Mouse (Mus musculus): ENCODE data around the gene Cmah. TPM values are rescaled to one million over a fixed set of nuclear protein-coding genes. Genes with fewer than 3 reads are reported as not detected.

Cmah gene
- total RNA-seq (2021), result 2.7 TPM in 2 replicates
- long read RNA-seq, partial matches to known transcripts, result 7 of 43 reads
- long read RNA-seq, other reads (novel, unspliced or antisense), result 36 of 43 reads

DNA sequence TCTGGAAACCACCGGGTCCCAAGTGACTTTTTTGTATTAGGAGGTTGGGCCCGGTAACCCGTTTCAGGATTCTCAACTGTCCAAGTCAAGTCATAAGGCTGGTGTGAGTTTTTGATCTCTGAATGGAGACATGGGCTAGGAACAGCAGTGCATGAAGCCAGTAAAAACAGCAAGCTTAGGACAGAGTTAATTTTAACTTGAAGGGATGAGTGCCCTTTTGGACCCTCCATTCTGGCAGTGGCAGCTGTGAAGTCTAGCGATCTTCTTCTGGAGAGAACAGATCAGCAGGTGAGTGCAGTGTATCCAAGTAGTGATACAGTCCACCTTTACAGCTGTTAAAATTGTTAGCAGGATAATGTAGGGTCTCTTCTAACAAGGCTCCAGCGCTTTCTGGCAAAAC lies at the start of gene Cmah:
Gene Cmah, plus strand, starts transcription at position 204 of the 400 bp plus-strand sequence.
- DNase-seq, result no peak

DNA sequence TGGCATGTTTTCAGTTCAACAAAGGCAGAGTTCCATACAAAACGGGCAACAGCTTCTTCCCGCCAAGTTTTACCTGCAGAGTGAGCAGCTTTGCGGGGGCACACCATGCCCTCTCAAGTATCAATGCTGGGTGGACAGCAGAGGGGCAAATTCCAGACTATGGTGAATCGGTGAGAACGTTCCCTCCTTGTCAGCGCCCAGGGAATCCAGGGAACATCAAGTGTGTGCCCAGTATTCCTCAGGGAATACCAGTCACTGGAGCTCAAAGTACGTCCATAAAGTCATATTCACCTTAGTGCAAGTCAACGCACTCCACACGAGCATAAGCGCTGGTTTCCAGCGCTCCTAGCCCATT lies 47.8 kb upstream of the Cmah start:
- DNase-seq, result no peak

DNA sequence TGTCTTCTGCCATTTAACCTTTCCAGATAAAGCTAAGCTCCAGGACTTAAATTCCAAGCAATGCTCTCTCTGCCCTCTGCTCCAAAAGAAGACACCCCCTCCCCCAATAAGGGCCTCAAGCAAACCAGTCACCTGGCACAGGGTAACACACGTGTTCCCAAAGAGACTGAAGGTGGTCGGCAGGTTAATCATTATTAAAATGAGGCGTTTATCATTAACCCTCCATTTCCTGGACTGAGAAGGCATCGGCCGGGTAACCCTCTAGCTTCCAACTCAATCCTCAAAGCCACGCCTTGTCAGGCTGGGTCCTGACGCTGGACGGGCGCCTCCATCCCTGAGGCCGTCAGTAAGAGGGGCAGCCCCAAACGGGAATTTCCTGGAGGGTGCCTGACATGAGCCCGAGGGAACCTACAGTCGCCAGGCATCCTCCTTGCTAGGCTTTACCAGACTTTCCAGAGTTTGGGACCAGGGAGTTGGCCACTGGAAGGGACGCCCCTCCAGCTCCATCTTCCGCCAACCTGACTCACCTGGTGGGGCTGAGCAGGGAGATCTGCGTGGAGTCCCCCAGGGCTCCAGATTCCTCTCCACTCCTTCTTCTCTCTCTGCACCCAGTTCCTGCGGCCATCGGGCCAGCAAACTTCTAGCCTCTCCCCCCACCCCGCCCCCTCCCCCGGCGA lies 47.3 kb upstream of the Cmah start:
- peak; percentile 21 for DNase-seq

DNA sequence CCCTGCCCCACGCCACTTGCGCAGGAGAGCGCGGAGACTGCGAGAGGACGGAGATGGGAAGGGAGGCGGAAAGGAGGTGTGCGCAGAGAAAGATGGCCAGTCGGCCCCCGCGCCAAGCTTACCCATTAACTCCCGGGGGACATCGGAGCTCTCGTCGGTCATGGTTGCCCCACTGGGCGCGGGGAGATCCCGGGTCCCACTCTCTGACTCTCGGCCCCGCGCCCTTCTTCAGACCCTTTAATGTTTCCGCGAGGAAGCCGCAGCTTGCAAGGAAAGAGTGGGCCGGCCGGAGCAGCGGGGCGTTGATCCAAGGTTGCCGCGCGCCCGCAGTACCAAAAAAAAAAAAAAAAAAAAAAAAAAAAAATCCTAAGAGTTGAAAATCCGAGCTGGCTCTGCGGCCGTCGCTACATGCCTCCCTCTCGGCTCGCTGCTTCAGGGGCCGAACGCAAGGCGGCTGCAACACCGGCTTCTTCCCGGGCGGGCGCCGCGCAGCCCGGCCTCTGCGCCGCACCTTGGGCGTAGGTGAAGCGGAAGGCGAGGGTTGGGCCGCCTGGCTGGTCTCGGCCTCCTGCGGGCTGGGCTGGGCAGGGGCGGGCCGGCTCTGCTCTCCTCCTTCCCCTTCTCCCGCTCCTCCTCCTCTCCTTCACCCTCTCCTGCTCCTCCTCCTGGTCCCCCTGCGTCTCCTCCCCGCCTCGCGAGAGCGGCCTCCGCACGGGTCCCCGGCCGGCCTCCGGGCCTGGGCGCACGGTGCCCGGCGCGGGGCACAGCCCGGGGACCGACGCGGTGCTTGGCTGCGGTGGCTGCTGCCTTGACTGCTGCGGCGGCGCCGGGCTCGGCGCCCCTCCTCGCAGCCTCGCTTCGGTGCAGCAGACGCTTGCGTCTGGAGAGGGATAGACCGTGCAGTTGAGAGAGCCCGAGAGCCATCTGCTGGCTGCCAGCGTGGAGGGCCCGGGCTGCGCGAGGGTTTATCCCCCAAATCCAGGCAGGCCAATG lies 46.5 kb upstream of the Cmah start, which contains the start of gene Carmil1:
Gene Carmil1, minus strand, starts transcription at position 357 of the 993 bp plus-strand sequence.
- DNase-seq, result peak; percentile 85

DNA sequence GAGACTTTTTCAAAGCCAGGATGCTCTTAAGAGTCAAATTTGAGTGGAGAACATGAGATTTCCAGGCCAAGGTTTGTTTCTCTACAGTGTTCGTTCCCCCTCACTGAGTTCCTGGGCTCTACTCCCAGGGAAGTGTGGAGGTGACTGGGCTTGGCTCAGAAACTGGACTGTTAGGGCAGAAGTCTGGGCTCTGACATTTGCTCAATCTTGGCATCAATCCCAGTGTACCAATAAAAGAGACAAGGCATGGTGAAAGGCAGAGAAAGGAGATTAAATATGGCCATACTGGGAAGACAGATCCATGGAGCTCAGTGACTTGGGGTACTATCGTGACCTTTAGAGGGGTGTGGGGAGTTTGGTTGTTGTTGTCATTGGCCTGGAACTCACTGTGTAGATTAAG lies 39.8 kb upstream of the Cmah start:
- DNase-seq, result no peak

DNA sequence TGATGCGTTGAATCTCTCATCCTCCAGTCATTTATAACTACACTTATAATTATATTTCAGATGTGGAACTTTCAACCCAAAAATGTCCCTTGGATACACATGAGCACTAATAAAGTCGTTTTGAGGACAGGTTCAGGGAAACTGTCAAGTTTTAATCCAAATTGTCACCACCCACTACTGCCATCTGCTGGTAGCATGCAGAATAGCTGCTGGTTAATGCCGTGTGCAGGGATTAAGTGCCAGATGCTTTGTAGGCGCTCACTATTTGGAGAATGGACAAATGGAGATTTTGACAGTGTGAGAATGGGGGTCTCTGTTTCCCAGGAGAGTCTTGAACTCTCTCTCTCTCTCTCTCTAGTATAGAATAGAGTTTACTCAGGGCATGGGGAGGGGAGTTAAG lies 30.0 kb upstream of the Cmah start:
- peak; percentile 41 for DNase-seq

DNA sequence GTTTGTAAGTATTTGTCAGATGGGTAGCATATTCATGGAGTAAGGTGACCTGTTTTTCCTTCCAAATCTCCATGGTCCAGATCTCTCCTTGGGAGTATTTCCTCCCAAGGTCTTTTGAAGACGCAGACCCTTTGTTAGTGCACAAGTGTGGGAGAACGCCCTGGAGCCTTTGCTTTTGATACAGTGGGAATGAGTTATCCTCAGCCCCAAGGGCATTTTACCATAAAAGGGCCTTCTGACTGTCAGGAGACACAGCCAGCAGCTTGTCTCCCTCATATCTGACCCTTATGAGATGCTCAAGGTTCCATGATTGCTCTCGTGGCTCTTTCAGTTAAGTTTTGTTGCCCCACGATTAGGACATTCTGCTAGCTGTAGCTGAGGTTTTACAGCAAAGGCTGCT lies 21.7 kb upstream of the Cmah start:
- DNase-seq, result no peak

DNA sequence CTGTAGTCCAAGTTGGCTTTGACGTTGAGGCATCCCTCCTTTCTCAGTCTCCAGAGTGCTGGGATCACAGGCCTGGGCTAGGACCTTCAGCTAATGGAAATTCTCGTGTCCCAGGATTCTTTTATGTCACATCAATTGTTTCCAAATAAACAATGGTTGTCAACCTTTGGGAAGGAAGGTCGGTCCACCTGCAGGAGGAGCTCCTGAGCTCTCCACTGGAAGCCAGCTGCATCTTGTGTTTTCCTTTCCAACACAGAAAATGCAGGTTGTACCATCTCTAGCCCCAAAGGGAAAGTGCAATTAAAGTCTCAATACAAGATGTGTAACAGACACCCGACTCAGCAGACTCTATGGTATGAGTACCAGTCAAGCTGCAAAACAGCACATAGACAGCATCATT lies 21.0 kb upstream of the Cmah start:
- DNase-seq, result no peak

DNA sequence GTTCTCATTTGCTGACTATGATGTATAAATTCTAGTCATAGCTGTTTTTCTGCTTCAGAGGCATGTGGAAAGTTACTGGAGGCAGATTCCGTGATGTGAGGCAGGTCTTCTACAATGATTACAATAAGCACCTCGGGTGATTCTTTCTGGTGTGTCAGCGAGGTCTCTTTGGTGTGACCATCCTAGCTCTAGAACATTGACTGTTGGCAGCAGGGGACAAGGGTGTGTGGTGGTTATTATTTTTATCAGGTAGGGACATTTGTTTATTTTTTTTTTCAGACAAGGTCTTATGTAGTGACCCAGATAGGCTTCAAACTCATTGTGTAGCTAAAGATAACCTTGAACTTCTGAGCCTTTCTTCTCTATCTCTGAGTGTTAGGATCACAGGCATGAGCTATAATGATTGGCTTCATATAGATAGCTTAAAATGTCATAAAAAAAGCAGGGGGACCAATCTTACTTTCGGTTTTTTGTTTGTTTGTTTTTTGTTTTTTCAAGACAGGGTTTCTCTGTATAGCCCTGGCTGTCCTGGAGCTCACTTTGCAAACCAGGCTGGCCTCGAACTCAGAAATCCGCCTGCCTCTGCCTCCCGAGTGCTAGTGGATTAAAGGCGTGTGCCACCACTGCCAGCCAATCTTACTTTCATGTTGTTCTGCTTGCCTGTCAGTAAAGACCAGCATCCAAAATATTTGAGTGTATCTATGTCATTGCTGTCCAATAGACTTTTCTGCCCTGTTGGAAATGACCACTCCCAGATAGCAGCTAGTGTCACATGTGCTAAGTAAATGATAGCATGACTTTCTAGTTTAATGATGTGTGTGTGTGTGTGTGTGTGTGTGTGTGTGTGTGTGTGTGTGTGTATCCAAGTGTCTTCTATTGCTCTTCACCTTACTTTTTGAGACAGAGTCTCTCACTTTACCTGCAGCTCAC lies 15.9 kb upstream of the Cmah start:
- no peak for DNase-seq

DNA sequence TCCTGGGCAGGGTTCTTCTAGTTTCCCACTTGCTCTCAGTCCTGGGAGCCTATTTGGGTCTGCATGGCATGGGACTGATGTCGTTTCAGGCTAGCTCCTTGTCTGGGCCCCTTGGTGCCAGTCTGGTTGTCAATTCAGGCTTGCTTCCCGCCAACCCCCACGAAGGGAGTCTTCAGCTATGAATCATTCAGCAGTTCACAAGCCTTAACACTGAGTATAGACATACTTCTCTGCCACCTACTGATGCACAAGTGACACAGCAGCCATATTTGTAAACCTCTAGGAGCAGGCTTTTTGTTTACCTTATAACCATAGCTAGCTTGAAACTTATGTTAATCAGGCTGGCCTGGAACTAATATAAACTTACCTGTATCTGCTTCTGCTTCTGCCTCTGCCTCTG lies 10.6 kb upstream of the Cmah start:
- no peak for DNase-seq

DNA sequence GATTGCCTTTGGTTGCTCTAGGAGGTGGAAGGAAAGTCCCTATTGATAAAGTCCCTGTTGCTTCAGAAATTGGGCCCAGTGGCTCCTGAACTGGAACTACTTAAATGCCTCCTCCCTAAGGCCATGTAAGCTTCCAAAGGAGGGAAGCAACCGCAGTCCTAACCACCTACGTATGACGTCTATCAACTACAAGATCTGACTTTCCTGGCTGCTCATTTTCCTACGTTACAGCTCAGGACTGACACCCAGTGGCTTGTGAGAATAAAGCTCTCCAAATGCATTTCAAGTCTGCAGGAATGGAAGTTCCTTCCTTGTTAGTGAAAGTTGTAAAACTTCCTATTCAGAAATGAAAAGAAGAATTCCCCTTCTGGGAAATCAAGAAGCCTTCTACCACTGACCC lies 8.6 kb upstream of the Cmah start:
- peak; percentile 15 for DNase-seq

DNA sequence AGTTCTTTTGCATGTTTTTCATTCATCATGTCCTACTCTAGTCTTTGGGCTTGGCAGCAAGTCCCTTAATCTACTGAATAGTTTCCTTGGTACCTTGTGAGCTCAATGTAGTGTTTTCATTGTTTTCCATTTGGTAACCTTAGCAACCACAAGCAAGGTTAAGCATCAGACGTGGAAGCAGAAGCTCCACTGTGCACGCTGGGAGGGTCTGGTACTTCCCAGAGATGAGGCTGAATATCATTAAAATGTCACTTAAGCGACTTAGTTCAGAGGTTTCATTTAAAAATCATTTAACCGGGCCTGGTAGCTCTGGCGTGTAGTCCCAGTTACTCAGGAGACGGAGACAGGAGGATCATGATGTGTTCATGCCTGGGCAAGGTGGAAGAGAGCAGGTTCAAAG lies 5.9 kb upstream of the Cmah start:
- no peak for DNase-seq

DNA sequence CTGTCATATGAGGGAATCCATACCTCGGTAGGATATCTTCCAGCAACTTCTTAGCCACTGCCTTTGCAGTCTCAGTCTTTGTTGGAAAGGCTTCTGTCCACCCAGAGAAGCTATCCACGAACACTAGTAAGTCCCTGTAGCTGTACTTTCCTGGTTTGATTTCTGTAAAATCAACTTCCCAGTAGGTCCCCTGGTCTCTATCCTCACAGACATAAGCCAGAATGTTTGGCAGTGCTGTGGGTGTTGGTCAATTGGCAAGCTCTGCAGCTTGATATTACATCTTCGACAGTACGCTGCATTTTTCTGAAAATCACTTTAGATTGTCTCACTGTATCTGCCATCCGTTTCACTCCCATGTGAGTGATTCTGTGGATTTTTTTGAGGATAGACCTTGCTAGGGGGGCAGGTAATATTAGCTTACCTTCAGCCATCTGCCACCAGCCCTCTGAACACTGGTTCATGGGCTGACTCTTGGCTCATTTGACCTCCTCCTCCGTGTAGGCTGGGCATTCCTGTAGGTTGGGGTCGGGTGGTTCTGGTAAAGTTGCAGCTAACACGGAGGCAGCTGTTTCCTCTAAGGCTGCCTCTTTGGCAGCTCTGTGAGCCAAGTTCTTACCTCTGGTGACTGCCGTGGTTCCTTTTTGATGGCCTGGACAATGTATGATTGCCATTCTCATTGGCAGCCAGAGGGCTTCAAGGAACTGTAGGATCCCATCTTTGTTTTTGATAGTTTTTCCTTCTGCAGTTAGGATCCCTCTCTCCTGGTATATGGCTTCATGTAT lies 1.0 kb downstream of the Cmah start:
- no peak for DNase-seq

DNA sequence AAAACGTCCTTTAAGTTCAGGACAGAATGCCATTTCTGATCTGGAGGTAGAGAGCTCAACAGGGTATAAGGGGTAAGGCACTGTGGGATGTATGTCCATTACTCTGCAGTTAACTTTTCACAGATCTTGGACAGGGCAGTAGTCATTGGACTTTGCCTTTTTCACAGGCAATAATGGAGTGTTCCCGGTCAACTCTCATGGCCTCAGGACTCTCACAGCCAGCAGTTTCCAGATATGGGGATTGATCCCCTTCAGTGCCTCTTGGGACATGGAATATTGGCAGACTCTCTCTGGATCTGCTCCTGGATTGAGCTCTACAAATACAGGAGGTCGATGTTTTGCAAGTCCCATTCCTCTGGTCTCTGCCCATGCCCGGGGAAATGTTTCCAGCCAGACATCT lies 2.9 kb downstream of the Cmah start:
- DNase-seq, result no peak

DNA sequence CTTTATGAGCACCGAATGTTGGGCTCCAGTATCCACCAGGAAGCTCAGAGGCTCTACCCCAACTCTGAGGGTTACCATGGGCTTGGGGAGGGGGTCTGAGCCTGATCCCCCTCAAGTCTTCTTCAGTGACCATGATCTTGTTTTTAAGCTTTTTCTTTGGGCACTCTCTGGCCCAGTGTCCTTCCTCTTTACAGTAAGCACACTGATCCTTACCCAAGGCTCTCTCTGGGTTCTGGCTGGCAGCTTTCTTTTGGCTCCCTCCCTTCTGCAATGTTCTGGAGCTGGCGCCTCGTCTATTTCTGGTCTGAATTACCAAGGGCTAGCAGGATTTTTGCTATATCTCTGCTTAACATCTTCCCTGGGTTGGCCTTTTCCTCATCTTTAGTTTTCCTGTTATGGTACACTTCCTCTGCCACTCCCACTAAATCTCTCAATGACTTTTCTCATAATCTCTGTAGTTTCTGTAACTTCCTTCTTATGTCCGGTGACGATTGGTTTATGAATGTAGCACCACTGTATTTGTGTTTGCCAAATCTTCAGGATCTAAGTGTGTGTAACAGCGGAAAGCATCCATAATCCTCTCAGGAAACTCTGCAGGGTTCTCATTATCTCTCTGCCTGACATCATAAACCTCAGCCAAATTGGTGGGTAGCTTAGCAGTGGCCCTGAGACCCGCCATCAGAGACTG lies 3.8 kb downstream of the Cmah start:
- no peak for DNase-seq

DNA sequence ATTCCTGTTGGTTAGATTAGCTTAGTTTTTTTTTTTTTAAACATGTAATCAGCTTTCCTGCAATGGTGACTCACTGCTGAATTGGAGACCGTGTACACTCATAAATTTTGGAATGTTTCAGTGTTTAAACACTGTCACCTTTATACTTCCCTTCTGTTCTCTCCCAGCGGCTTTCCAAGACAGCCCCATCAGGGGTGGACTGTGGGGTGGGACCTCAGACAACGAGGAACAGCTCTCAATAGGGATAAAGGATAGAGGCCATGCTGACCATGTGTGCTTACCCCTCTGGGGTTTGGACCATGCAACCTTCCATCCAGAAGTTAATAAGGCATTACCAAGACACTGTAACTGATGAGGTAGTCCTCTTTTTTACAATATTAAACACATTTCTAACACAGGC lies 5.3 kb downstream of the Cmah start:
- no peak for DNase-seq

DNA sequence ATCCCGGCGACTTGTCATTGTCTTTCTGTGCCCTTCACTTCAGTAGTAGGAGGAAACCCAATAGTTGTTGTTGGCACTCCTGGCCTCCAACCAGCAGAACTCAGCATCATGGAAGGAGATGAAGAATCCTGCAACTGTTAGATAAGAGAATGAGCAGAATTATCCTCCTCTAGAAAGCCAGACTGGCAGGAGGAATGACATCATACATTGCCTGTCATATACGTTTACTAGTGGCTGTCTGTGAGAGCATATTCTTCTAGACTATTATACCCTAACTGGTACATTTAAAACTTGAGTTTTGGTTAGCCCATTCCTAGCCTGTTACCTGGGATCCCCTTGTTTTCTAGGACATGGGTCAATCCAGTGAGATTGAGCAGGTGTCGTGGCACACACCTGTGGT lies 9.6 kb downstream of the Cmah start:
- no peak for DNase-seq

DNA sequence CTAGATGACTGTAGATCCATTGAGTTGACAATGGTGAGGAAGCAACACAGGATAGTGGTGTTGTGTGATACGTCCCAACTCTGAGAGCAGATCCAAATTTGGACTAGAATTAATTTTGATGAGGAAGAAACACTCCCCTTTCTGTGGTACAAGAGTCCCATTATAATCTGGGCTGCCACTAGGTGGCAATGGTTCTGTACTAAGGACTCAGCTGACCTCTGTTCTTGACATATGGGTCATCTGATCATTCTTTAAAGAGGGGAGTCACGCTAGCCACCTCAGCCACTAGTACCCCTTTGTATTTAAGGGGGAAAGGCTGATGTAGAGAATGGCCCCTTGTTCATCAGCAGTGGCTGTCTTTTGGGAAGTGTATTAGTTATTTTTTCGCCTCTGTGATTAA lies 10.7 kb downstream of the Cmah start:
- DNase-seq, result no peak

DNA sequence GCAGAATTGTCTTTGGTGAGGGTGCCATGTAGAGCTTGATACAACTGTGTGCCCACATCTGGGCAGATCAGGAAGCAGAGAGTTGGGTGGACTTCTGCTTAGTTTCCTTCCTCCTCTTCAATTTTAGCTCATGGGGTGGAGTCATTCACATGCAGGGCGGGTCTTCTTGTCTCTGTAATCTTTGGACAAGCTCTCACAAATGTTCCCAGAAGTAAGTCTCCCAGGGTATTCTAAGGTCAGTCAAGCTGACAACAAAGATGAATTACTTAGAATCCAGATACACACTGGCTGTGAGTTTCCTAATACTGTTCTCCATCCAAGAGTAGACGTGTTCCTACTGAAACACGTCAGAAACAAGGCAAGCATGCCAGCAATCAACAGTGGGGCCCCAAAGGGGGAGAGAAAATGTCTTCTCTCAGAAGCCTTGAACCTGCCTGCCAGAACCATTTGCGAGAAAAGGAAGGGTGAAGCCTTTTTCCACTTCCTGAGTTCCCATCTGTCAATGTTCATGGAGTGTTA lies 11.2 kb downstream of the Cmah start:
- DNase-seq, result no peak

DNA sequence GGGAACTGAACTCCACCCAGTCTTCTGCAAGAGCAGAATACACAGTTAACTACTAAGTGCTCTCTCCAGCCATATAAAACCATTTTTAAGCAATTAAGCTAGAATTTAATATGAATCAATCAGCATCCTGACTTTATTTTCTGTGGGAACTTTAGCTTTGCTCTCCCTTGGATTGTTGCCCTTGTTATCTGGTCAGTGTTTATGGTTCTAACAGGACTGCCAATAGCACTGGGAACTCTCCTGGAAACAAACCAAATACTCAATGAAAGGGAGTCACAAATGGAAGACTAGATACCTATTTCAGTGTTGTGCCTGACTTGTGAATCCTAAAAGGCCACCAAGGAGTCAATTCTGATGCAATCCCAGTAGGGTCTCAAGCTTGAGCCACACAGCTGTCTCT lies 12.7 kb downstream of the Cmah start:
- no peak for DNase-seq

DNA sequence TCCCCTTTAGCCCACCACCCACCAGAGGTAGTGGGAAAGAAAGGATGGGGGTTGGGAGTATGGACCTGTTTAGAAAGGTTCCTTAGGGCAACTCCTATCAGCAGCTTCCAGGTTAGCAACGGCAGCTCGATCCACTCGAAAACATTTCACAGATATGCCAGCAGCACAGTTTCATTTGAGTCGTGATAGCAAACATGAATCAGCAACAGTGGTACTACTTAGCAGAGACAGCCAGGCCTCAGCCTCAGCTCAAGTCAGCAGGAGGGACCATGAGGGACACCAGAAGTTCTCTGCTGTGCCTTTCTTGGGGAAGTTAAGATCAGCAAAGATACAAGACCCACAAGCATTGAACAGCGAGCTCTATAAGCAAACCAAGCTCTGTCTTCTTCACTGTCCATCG lies 13.3 kb downstream of the Cmah start:
- no peak for DNase-seq
